Comparison of ENCODE assay signal across 8 mouse cellular contexts in genomic region chr4:140624468-140625176, GRCm38 (mm10). TPM values are rescaled to one million over a fixed set of nuclear protein-coding genes. Genes with fewer than 3 reads are reported as not detected.
A peak's percentile ranks its signal among the peaks of the same experiment; 100 is the strongest.
DNase-seq lines count a peak whose midpoint lies in the region; ATAC-seq lines count a peak whose summit lies in the region.

No protein-coding gene starts in this region.

- WGBS in forebrain, embryonic 10.5 days, result 4% methylated on average over 11 of the region's 12 CpGs
- whole genome bisulfite sequencing in liver, embryonic 15.5 days (ENCODE audit: insufficient replicate concordance), result 14% methylated on average over 12 of the region's 12 CpGs

- peak; percentile 36 for ATAC-seq in liver, embryonic 15.5 days (ENCODE audit: insufficient read depth)

- peaks cover 12% of the 10 kb centered on the region for H3K36me3 ChIP-seq in forebrain, embryonic 10.5 days (replicated peaks)
- no peaks in the 10 kb centered on the region for H3K36me3 ChIP-seq in liver, embryonic 15.5 days (replicated peaks)

- intact Hi-C loops in heart, postnatal 10 days (cut with DNase I), result loop anchor here (5.0 kb wide), 1 partner anchor 53 kb away; no protein-coding TSS in a partner anchor

- DNase-seq in cerebellum, adult 9-11 months, result peak; percentile 68
- DNase-seq in cerebellum, adult 8-10 months, result no peak
- DNase-seq in forebrain, embryonic 10.5 days (ENCODE audit: extremely low spot score, low spot score), result peak; percentile 95
- peak; percentile 75 to 79 for DNase-seq in heart, postnatal 10 days
- peak; percentile 65 to 82 for DNase-seq in kidney, postnatal 25 days
- DNase-seq in right cerebral cortex, adult 18-20 months, result peak; percentile 56
- no peak for DNase-seq in spleen, postnatal 10 days (ENCODE audit: low spot score in 2 of 2)

- H3K27ac ChIP-seq in forebrain, embryonic 10.5 days, result peak overlapping the region; percentile 95
- H3K27ac ChIP-seq in liver, embryonic 15.5 days (replicated peaks), result peak overlapping the region; percentile 31; the same call in 1 of the 2 replicates

- no peaks in the 10 kb centered on the region for H3K9me3 ChIP-seq in forebrain, embryonic 10.5 days
- no peaks in the 10 kb centered on the region for H3K9me3 ChIP-seq in liver, embryonic 15.5 days (replicated peaks)

- H3K9ac ChIP-seq in liver, embryonic 15.5 days, result no peak overlapping the region

- peak overlapping the region; percentile 44 for H3K4me3 ChIP-seq in forebrain, embryonic 10.5 days
- H3K4me3 ChIP-seq in liver, embryonic 15.5 days (replicated peaks), result no peak overlapping the region

- no peaks in the 10 kb centered on the region for H3K27me3 ChIP-seq in forebrain, embryonic 10.5 days (ENCODE audit: poor library complexity, severe bottlenecking)
- H3K27me3 ChIP-seq in liver, embryonic 15.5 days, result no peaks in the 10 kb centered on the region

- H3K4me1 ChIP-seq in forebrain, embryonic 10.5 days, result peaks cover 88% of the 10 kb centered on the region
- H3K4me1 ChIP-seq in liver, embryonic 15.5 days (replicated peaks), result peaks cover 27% of the 10 kb centered on the region

- H3K4me2 ChIP-seq in liver, embryonic 15.5 days, result 0 out of 2 replicates have a peak overlapping the region, but pooled peaks have one; percentile 9

RNA-seq across cellular contexts. Expression of gene Arhgef10l, which starts 41.2 kb away (rescaled TPM):
- polyA plus RNA-seq in forebrain, embryonic 10.5 days (2016; fragmentation: Nextera tagmentation; extraction: Ambion mirVana), result 22.1 and 23.0 TPM in 2 replicates
- total RNA-seq in heart, postnatal 10 days (2021), result 10 to 100 TPM; 55.4 to 68.4 TPM
- polyA plus RNA-seq in liver, embryonic 15.5 days (2015; fragmentation: Nextera tagmentation; extraction: Ambion mirVana), result 4.8 and 6.5 TPM in 2 replicates

Comparison
In these comparisons a context has a peak if more than half of its experiments do, and no peak if none do; other contexts are left out.
1. DNase-seq: peak in cerebellum, adult 9-11 months (single experiment), forebrain, embryonic 10.5 days (single experiment), heart, postnatal 10 days (2 of 2), kidney, postnatal 25 days (2 of 2) and right cerebral cortex, adult 18-20 months (single experiment); none in cerebellum, adult 8-10 months (single experiment) and spleen, postnatal 10 days (0 of 2).